Mouse (Mus musculus) splenic B cell, adult 2 months (primary cell): Measurements from ENCODE around the gene Ptgds.

Source experiments
- DNase-seq: peaks from one replicate; pipeline ENCODE4 v3.0.0-alpha.2; 2011; ENCODE audit warnings: low read depth, low spot score
- H3K27me3 ChIP-seq: 2 replicates; pipeline ENCODE4 v1.6.1; 2012; ENCODE audit warnings: mild to moderate bottlenecking, low read length, moderate library complexity, mixed read lengths; ENCODE audit not compliant: control insufficient read depth, poor library complexity, insufficient read depth, severe bottlenecking
- H3K36me3 ChIP-seq: 2 replicates; pipeline ENCODE4 v1.6.1; 2012; ENCODE audit warnings: mild to moderate bottlenecking, low read length, moderate library complexity, mixed read lengths; ENCODE audit not compliant: control insufficient read depth, poor library complexity, insufficient read depth, severe bottlenecking

Gene Ptgds

DNA sequence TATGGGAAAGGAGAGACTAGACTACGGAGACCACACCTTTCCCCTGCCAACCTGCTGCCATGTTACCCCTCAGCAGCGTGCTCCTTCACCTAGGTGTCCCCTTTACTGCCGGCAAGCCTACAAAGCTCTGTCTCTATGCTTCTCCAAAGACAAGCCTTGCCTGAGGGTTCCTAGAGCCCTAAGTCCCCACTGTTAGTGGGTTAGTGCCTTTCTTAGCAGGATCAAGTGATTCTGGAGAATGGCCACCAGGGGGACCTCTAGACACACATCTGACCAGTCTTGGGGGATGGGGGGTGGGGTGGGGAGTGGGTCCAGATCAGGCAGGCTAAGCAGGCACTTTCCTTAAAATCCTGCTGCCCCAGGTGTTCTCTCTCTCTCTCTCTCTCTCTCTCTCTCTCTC lies 48.0 kb downstream of the Ptgds start:
- peak; percentile 76 for DNase-seq

DNA sequence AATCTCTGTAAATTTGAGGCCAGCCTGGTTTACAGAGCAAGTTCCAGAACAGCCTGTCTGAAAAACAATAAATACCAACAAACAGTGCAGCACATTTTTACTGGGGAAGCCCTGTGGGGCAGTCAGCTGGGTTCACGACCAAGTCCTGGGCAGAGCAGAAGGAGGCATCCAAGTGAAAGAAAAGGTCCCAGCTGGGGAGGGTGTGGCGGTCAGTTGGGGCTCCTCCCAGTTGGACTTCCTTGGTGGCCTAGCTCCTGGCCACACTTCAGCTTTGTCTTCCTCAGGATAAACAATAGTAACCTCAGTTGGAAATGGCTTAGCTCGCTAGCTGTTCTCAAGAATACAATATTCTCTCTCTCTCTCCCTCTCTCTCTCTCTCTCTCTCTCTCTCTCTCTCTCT lies 52.4 kb downstream of the Ptgds start:
- Histone ChIP-seq H3K27me3 (no peaks in the 10 kb centered on the region), H3K36me3 (no peaks in the 10 kb centered on the region)
- no peak for DNase-seq

More for the DNA sequence above, 48.0 kb downstream of the Ptgds start:
- Histone ChIP-seq H3K27me3 (no peaks in the 10 kb centered on the region), H3K36me3 (no peaks in the 10 kb centered on the region)
